Mouse (Mus musculus) forebrain, embryonic 15.5 days (tissue): ENCODE measurements around the gene Serpina3k. TPM values are rescaled to one million over a fixed set of nuclear protein-coding genes. Genes with fewer than 3 reads are reported as not detected.
"Not testable (repeated sequence)": the region's sequence is repeated elsewhere in the genome, so short reads cannot be mapped to it uniquely, and the experiment has no call there.

Experiments
- ATAC-seq: fragments of 200-750 bp; cut with Nextera tagmentation; replicated peaks from 2 replicates; pipeline ENCODE4 v1.8.0; 2017; ENCODE audit warnings: mild to moderate bottlenecking, moderate TSS enrichment, moderate library complexity
- H3K27ac ChIP-seq: fragments of 300-500 bp; sonication (generic); replicated peaks from 2 replicates; pipeline ENCODE4 v1.5.1; 2015; ENCODE audit warnings: mild to moderate bottlenecking, inconsistent platforms
- H3K27me3 ChIP-seq: fragments of 300-500 bp; sonication (generic); 2 replicates; pipeline ENCODE4 v1.6.1; 2015; ENCODE audit warnings: inconsistent platforms
- H3K36me3 ChIP-seq: fragments of 300-500 bp; sonication (generic); 2 replicates; pipeline ENCODE4 v1.6.1; 2015; ENCODE audit warnings: mild to moderate bottlenecking, inconsistent platforms
- H3K4me1 ChIP-seq: fragments of 300-500 bp; sonication (generic); 2 replicates; pipeline ENCODE4 v1.6.1; 2015; ENCODE audit warnings: inconsistent platforms
- H3K4me2 ChIP-seq: fragments of 300-500 bp; sonication (generic); replicated peaks from 2 replicates; pipeline ENCODE4 v1.6.1; 2015; ENCODE audit warnings: mild to moderate bottlenecking, inconsistent platforms
- H3K4me3 ChIP-seq: fragments of 300-500 bp; sonication (generic); 2 replicates; pipeline ENCODE4 v1.5.1; 2015; ENCODE audit warnings: mild to moderate bottlenecking, inconsistent platforms
- H3K9ac ChIP-seq: fragments of 300-500 bp; sonication (generic); replicated peaks from 2 replicates; pipeline ENCODE4 v1.6.1; 2015; ENCODE audit warnings: mild to moderate bottlenecking, inconsistent platforms
- H3K9me3 ChIP-seq: fragments of 300-500 bp; sonication (generic); 2 replicates; pipeline ENCODE4 v1.6.1; 2016; ENCODE audit warnings: inconsistent platforms
- WGBS: fragments of 180-500 bp; shearing (Covaris S2); methylation state at CpG from one replicate; pipeline ENCODE4 v1.1.7; 2015; ENCODE audit warnings: mixed read lengths; 5-methylcytosine and 5-hydroxymethylcytosine counted together
- polyA plus RNA-seq: library from polyadenylated mRNA; unstranded; fragments of >200 nt; fragmentation: Nextera tagmentation; extraction: Ambion mirVana; gene quantifications from 2 replicates; pipeline ENCODE4 v1.2.1, GENCODE M21; 2015

The Serpina3k gene
- polyA plus RNA-seq, 1 experiment from 2014 or later = not detected

DNA sequence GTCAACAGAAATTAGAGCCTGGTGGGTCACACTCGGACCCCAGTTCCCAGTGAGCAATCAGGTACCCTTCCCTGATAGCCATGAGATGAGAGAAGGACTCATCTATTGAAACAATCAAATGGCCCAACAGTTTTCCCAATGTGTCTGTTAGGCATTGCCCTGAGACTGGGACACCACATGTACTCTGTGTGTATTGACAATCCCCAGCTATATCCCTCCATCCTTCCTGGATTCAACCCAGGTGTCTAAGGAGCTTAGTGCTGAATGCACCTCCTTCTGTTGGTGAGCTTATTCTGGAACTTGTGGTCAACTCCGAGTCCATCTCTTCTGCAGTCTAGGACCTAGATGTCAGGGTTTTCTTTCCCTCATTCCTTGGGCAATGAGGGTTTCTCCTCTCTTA is 8.8 kb downstream of the Serpina3k start:
- Histone ChIP-seq H3K4me1 (no peaks in the 10 kb centered on the region), H3K4me2 (no peak overlapping the region), H3K27ac (no peak overlapping the region), H3K9me3 (no peaks in the 10 kb centered on the region), H3K27me3 (no peaks in the 10 kb centered on the region), H3K9ac (no peak overlapping the region), H3K36me3 (no peaks in the 10 kb centered on the region), H3K4me3 (no peak overlapping the region)
- WGBS = 80% methylated on average over 2 of the region's 2 CpGs
- ATAC-seq = no peak

DNA sequence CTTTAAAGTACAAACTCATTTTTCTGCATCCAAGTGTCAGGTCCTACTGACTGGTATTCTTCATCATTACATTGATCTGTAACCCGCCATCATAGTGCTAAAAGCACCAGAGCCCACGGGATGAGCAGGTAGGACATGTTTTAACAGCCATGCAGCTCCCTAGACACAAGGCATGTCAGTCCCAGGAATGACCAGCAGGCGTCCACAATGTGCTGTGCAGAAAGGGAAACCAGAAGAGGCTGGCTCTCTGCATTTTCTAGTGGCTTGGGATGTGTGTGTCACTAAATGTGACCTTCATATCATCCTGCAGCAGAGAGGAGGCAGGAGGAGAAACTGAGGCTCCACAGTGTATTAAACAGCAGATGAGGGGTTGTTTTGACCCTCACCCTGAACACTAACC is 13.5 kb downstream of the Serpina3k start:
- ATAC-seq, H3K4me3 ChIP-seq, H3K9ac ChIP-seq, H3K4me2 ChIP-seq, H3K4me1 ChIP-seq, H3K36me3 ChIP-seq, H3K27ac ChIP-seq, H3K27me3 ChIP-seq, H3K9me3 ChIP-seq: not testable (repeated sequence)
- WGBS = 36% methylated on average over 3 of the region's 3 CpGs

DNA sequence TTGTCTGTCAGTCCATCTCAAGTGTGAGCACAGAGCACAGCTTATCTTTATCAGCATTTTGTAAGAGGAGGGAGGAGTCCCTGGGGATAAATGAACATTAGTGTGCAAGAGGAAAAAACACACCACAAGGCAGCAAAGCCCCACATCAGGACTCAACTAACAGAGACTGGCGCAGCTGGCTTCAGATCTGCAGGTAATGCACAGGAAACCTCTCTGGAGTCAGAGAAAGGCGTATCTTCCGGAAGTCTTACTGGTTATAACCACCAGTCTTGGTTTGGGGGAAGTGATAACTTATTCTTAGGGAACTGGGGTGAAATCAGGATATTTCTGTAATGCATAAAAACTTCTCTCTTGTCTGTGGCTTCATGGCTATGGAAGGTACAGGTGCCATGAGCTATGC is 17.7 kb downstream of the Serpina3k start:
- ATAC-seq = no peak
- H3K27me3 ChIP-seq = no peaks in the 10 kb centered on the region
- WGBS = 83% methylated on average over 3 of the region's 3 CpGs
- no peak overlapping the region for H3K27ac ChIP-seq
- H3K4me1 ChIP-seq = no peaks in the 10 kb centered on the region
- H3K4me3 ChIP-seq = no peak overlapping the region
- no peaks in the 10 kb centered on the region for H3K9me3 ChIP-seq
- H3K4me2 ChIP-seq = no peak overlapping the region
- no peak overlapping the region for H3K9ac ChIP-seq
- H3K36me3 ChIP-seq = no peaks in the 10 kb centered on the region

DNA sequence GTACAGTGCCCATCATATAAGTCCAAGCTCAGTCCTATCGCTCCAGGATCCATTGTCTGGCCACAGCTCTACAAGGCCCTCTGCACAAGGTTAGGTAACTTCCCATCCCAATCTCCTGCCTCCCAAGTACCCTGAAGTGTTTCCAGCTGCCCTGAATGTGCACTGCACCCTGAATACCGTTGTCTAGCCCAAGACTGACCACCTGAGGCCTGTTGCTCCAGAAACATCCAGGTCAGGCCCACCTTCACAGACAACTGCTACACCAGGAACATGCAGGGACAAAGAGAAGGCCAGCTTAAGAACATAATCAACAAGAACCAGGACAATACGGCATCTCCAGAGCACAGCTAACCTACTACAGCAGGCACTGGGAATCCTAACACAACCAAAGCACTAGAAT is 31.7 kb downstream of the Serpina3k start:
- Histone ChIP-seq H3K4me1 (no peaks in the 10 kb centered on the region), H3K9me3 (no peaks in the 10 kb centered on the region), H3K9ac (no peak overlapping the region), H3K4me3 (no peak overlapping the region), H3K36me3 (no peaks in the 10 kb centered on the region), H3K27ac (no peak overlapping the region), H3K4me2 (no peak overlapping the region), H3K27me3 (no peaks in the 10 kb centered on the region)
- ATAC-seq = no peak
- WGBS = 85% methylated on average over 3 of the region's 3 CpGs

DNA sequence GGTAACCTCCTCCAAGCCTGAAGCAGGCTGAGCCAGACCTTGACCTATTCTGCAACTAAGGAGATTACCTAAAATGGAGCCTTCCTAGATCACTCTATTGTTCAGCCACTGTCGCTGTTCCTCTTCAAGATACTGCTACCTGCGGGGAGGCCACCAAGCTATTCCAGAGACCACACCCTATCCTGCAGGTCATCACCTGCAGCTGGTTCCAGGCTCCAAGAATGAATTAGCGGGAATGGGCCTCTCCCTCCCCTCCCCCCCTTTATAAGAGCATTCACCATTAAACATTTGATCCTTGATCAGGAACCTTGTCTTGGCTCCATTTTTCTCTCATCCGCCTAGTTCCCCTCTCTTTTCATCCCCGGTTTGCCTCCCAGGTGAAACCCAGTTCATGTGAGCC is 38.9 kb downstream of the Serpina3k start:
- not testable (repeated sequence) for H3K27me3 ChIP-seq, H3K36me3 ChIP-seq, H3K4me1 ChIP-seq, H3K27ac ChIP-seq, H3K9me3 ChIP-seq, ATAC-seq, H3K4me2 ChIP-seq, H3K4me3 ChIP-seq, H3K9ac ChIP-seq
- 80% methylated on average over 5 of the region's 5 CpGs for WGBS

DNA sequence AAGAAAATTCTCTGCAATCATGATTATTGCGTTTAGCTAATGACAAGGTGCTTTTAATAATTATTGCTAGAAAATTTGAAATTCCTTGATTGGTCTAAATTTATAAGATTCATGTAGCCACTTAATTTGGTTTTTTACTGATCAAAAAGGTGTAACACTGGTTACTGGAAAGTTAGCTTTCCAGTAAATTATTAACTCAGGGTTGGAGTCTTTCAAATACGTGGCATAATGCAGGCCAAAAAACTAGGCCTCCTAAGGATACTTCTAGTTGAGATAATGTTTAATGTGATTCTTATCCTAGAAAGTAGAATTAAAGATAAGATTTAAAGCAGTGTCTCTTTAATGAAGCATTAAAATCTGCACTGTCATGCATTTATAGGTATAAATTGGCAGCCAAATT is 40.1 kb downstream of the Serpina3k start:
- H3K4me3 ChIP-seq, H3K27ac ChIP-seq, H3K27me3 ChIP-seq, ATAC-seq, H3K9me3 ChIP-seq, H3K9ac ChIP-seq, H3K4me1 ChIP-seq, H3K36me3 ChIP-seq, H3K4me2 ChIP-seq: not testable (repeated sequence)
- 81% methylated on average over 2 of the region's 2 CpGs for WGBS

DNA sequence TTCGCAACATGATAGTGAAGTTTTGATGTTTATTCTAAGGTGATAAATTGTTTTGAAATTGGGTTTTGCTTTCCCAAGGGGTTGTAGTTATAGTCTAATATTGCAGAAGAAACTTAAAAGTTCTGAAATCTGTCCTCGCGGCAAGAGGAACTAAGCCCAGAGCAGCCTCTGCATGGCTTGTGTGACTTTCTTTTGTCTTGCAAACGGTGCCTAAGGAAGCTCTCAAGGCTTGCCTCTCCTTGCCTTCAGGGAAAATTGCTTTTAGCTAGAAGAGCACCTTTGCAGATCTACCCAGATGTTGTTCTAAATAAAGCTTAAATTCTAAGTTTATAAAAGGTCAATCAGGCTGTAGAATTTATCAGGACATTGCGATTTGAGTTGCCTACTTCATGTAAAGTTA is 40.5 kb downstream of the Serpina3k start:
- 46% methylated on average over 5 of the region's 5 CpGs for WGBS
- not testable (repeated sequence) for ATAC-seq, H3K9me3 ChIP-seq, H3K27me3 ChIP-seq, H3K4me2 ChIP-seq, H3K9ac ChIP-seq, H3K36me3 ChIP-seq, H3K27ac ChIP-seq, H3K4me3 ChIP-seq, H3K4me1 ChIP-seq

DNA sequence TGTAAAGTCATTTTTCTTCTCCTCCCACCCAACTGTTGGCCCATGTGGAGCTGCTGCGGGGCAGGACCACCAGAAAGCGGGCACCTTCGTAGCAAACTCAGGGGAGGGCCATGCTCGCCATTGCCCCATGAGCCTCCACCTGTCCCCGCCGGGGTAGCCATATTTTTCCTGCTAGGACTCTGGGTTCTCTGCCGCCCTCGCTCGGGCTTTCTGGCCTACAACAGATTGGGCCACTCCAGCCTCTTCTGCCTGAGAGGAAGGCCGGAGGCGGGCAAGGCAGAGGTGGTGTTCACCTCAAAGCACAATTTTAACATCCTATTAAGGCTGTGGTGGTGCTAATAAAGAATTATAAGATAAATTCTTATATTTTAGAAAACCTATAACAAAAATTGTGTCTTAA is 41.6 kb downstream of the Serpina3k start:
- no peaks in the 10 kb centered on the region for H3K4me1 ChIP-seq
- WGBS = 95% methylated on average over 11 of the region's 11 CpGs
- H3K27ac ChIP-seq = no peak overlapping the region
- no peak overlapping the region for H3K9ac ChIP-seq
- no peaks in the 10 kb centered on the region for H3K27me3 ChIP-seq
- no peak overlapping the region for H3K4me2 ChIP-seq
- H3K4me3 ChIP-seq = no peak overlapping the region
- H3K9me3 ChIP-seq = no peaks in the 10 kb centered on the region
- no peak for ATAC-seq
- no peaks in the 10 kb centered on the region for H3K36me3 ChIP-seq

DNA sequence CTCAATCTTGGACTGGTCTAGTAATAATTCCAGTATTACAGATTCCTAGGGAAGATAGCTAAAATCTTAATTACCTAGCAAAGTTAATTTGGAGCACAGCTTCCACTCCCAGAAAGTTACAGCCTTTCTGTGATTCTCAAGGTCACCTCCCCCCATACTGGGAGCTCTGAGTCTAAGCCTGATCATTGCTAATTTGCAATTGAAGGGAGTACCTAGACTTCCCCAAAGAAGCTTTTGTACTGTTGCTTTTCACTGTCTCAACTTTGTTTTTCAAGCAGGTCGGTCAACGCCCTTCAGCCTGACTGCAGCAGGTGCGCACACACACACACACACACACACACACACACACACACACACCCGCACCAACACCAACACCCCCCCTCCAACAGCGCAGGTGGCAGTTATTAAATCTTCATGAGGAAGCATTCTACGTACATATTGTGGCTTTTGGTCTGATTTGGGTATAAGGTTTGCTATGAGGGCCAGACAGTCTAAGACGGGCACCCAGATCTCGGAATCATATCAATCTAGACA is 42.9 kb downstream of the Serpina3k start:
- ATAC-seq, H3K4me3 ChIP-seq, H3K4me2 ChIP-seq, H3K4me1 ChIP-seq, H3K27me3 ChIP-seq, H3K36me3 ChIP-seq, H3K9me3 ChIP-seq, H3K27ac ChIP-seq, H3K9ac ChIP-seq: not testable (repeated sequence)
- 92% methylated on average over 8 of the region's 8 CpGs for WGBS

DNA sequence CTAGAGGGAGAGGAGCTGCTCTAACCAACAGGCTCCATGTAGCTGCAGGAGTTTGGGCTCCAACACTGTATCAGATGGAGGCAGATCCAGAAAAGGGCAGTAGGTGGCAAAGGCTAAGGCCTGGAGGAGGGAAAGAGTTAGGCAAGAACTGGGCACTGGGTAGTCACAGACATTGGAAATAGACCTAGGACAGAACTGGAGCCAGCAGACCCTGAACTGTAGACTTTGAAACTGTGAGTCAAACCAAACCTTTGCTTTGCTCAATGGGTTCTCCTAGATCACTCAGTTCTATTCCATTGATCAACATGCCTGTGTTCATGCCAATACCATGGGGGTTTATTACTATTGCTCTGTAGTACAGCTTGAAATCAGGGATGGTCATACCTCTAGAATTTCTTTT is 47.7 kb downstream of the Serpina3k start:
- not testable (repeated sequence) for H3K27ac ChIP-seq, ATAC-seq, H3K9ac ChIP-seq

DNA sequence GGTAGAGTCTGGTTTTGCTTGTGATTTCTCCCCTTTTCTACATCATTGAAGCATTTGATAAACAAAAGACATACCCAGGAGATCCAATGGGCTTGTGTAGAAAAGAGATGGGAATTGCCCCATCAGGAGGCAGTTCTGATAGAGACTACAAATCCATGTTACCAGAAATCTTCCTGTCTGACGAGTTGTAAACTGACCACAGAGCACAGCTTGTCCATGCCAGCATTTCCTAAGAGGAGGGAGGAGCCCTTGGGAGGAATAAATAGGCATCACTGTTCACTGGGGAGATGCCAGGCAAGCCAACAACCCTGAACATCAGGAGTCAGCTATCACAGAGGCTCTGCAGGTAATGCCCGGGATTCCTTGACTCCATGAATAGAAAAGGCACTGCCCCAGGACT is 48.6 kb downstream of the Serpina3k start:
- H3K4me1 ChIP-seq, ATAC-seq, H3K27me3 ChIP-seq, H3K9ac ChIP-seq, H3K27ac ChIP-seq, H3K36me3 ChIP-seq, H3K4me2 ChIP-seq, H3K9me3 ChIP-seq, H3K4me3 ChIP-seq: not testable (repeated sequence)
- WGBS = 62% methylated on average over 2 of the region's 2 CpGs

More for the DNA sequence above, 47.7 kb downstream of the Serpina3k start:
- not testable (repeated sequence) for H3K27me3 ChIP-seq, H3K4me1 ChIP-seq, H3K36me3 ChIP-seq, H3K9me3 ChIP-seq, H3K4me2 ChIP-seq, H3K4me3 ChIP-seq

DNA sequence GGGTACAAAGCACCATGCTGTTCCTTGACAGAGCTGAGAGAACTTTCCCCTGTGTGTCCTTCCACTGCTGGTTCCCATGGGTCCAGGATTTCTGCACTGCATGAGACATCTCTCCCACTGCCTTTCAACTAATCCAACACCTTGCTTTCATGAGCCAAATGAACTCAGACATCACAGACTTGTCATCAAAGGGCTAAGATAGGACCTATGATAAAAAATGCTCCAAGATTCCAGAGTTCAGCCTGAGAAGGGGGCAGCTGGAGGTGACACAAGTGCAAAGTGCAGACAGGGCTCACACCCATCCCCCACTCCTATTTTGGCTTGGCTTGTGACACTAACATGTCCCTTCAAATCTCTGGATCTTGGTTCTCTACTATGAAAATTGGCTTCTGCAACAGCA is 50.2 kb downstream of the Serpina3k start:
- no peak overlapping the region for H3K9ac ChIP-seq
- no peak overlapping the region for H3K27ac ChIP-seq
- ATAC-seq = no peak
- H3K9me3 ChIP-seq = no peaks in the 10 kb centered on the region
- no peaks in the 10 kb centered on the region for H3K36me3 ChIP-seq
- H3K4me2 ChIP-seq = no peak overlapping the region
- no peaks in the 10 kb centered on the region for H3K27me3 ChIP-seq
- H3K4me3 ChIP-seq = no peak overlapping the region
- H3K4me1 ChIP-seq = no peaks in the 10 kb centered on the region

DNA sequence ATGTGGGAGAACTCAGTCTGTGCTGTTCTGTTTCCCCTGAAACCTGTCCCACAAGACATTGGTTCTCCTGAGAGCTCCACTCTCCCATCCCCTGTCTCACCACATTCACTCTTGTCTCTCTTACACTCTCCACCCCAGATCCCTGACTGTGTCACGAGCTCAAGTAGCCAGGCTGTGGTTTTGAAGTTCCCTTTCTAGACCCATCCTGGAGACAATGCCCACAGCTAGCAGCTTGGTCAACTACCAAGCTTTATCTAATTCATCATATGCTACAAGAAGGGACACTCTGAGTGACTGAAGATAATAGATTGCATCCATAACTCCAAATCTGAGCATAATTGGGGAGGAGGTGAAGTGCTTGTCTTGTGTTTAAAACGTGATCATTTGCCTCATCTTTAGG is 52.8 kb downstream of the Serpina3k start:
- H3K27me3 ChIP-seq, H3K9me3 ChIP-seq, H3K4me1 ChIP-seq, ATAC-seq, H3K9ac ChIP-seq, H3K36me3 ChIP-seq, H3K4me3 ChIP-seq, H3K27ac ChIP-seq, H3K4me2 ChIP-seq: not testable (repeated sequence)
- WGBS = 74% methylated on average over 2 of the region's 2 CpGs
